Mouse (Mus musculus): ENCODE measurements around the gene Flt1.

DNA sequence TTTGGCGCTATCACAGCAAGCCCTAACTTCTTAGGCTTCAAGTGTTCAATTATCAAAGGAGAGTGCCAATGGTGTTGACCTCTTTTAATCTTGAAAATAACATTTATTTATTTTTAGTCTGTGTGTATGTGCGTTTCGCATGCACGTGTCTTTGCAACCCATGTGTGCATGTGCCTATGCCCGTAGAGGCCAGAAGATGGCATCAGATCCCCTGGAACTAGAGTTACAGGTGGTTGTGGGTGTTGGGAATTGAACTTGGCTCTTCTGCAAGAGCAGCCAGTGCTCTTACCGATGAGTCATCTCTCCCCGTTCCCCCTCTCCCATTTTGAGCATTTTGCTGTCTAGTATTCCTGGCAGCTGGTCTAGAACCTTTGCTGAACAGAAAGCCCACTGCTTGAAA, 70.0 kb downstream of the Flt1 start:
- peak; percentile 51 for TF ChIP-seq CTCF (IDR thresholded peaks at IDR 0.05)
- no peak for TF ChIP-seq POLR2A (IDR thresholded peaks at IDR 0.05; ENCODE audit: insufficient read depth, low read depth, low read length)

All from heart, adult 2 months (tissue).